Mouse (Mus musculus) brain, embryonic 14.5 days (tissue): ENCODE measurements around the gene Apba2.

Experiments
- CTCF ChIP-seq: fragments of 200-500 bp; IDR thresholded peaks from 2 replicates; pipeline ENCODE4 v1.5.1; 2012; ENCODE audit warnings: inconsistent platforms, mild to moderate bottlenecking, moderate library complexity, borderline replicate concordance; ENCODE audit not compliant: insufficient read depth, insufficient read length; ENCODE audit errors: extremely low read depth
- POLR2A ChIP-seq: fragments of 200-500 bp; IDR thresholded peaks from 2 replicates; pipeline ENCODE4 v1.6.1; 2012; ENCODE audit warnings: mild to moderate bottlenecking, inconsistent platforms, borderline replicate concordance; ENCODE audit not compliant: poor library complexity, insufficient read depth, insufficient read length, severe bottlenecking; ENCODE audit errors: extremely low read depth

- TF ChIP-seq CTCF, result no peak
- TF ChIP-seq POLR2A, result no peak
Measured at GRCm38 (mm10) chr7:64452471-64453222, 48.9 kb upstream of the Apba2 start.
